Mouse (Mus musculus) lung, postnatal 4 days (tissue): ENCODE measurements around the gene Gm49403.
"Not testable (repeated sequence)": the region's sequence is repeated elsewhere in the genome, so short reads cannot be mapped to it uniquely, and the experiment has no call there.

Source experiments
- DNase-seq, 2 experiments: peaks; one replicate each; pipeline ENCODE4 v3.0.0; 2021

Gm49403 gene

GRCm38 (mm10) chr19:8872266-8872840 lies 11.4 kb upstream of the Gm49403 start:
- no peak for DNase-seq

DNA sequence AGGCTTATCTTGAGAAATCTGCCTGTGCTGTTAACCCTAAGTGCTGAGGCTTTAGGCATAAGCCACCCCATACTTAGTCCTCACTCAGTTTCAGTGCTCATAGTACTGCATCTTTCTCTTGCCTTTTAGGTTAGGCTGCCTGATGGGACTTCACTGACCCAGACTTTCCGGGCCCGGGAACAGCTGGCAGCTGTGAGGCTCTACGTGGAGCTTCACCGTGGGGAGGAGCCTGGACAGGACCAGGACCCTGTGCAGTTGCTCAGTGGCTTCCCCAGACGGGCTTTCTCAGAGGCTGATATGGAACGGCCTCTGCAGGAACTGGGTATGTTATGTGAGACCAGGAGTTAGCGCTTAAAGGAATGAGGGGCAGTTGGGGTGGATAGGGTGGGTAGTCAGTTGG lies 8.7 kb upstream of the Gm49403 start:
- no peak for DNase-seq

DNA sequence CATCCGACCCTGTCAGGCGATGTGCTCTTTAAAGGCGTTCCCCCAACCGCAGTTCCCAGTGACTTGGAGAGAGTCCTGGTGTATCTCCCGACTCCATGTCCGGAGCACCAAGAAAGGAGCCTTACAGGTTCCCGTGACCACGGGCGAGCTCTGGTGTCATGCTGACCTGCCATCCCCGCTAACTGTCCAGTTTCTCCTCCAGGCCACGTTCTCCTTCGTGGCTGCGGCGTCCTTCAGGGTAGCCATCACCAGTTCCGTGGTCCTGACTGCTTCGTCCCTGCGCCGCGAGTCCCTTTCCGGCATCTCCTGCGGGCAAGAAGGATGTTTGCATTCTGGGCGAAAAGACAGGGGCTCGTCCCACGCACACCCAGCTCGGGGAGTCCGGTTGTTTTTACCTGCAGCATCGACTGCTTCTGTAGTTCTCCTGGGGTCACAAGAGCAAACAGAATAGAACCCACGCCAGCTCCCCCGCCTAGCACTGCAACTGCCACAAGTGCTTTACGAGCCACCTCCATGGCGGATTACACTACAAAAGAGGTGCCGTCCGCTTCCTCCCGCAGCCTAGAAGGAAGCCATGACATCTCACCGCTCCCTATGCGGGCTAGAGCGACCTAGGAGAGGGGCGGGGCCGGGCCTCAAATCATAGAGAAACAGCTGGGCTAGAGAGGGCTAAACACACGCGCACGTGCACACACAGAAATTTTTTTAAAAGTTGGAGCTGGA lies 3.3 kb upstream of the Gm49403 start, which contains the start of gene Uqcc3:
Gene Uqcc3, minus strand, starts transcription at position 613 of the 723 bp plus-strand sequence.
- DNase-seq = peak; percentile 92 to 93

- DNase-seq = no peak
Observed at GRCm38 (mm10) chr19:8881034-8881392, 2.7 kb upstream of the Gm49403 start.

DNA sequence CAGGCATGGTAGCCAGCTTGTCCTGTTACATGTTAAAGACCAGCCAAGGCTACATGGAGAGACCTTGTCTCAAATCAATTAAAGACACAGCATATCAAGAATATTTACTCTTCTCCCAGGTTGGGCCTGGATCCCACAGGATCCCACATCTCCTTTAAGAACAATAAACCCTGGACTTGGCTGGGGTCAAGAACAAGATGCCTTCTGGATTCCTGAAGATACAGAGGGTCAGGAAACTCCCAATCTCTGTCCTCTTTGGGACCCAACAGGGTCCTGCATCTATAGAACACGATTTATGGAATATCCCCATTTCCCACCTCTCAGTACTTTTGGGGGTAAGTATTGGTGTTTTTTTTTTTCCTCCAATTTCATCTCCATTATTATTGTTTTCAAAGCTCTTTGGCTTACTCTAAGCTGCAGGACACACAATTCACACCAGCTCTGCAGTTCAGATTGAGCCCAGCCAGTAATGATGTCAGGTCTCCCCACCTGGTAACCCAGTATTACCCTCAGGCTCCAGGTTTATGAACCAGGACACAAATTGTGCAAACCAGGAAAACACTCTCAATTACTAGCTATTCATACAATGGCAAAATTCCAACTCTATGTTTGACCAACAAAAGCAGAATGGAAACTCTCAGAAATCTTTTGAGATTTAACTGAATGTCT lies 3.3 kb downstream of the Gm49403 start:
- DNase-seq = no peak

GRCm38 (mm10) chr19:8887585-8888463 lies 4.1 kb downstream of the Gm49403 start:
- DNase-seq = no peak

- DNase-seq = peak; percentile 96
Observed at GRCm38 (mm10) chr19:8888511-8889385, 5.0 kb downstream of the Gm49403 start, which contains the start of the genes 1810009A15Rik and Gm49416. Gene 1810009A15Rik, plus strand, starts transcription at chr19:8888853. Gene Gm49416, plus strand, starts transcription at chr19:8888926.

- DNase-seq = peak; percentile 89 to 90
Observed at GRCm38 (mm10) chr19:8892829-8893766, 9.4 kb downstream of the Gm49403 start, which contains the start of gene Ints5. Gene Ints5, plus strand, starts transcription at chr19:8893005.

GRCm38 (mm10) chr19:8895397-8895960 lies 11.7 kb downstream of the Gm49403 start:
- no peak for DNase-seq

DNA sequence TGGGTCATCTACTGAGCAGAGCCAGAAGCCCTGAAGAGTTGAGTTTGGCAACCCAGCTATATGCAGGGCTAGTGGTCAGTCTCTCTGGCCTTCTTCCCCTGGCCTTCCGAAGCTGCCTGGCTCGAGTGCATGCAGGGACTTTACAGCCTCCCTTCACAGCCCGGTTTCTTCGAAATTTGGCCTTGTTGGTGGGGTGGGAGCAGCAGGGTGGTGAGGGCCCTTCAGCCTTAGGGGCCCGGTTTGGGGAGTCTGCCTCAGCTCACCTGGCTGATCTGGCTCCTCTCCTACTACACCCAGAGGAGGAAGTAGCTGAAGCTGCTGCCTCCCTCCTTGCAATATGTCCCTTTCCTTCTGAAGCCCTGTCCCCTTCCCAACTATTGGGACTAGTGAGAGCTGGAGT lies 12.5 kb downstream of the Gm49403 start:
- not testable (repeated sequence) for DNase-seq

GRCm38 (mm10) chr19:8897211-8897864 lies 13.6 kb downstream of the Gm49403 start:
- peak; percentile 52 to 63 for DNase-seq

GRCm38 (mm10) chr19:8897865-8898495 lies 14.2 kb downstream of the Gm49403 start, which contains the start of gene Ganab:
Gene Ganab, plus strand, starts transcription at chr19:8898071.
- peak; percentile 96 to 98 for DNase-seq

- DNase-seq = no peak
Observed at GRCm38 (mm10) chr19:8898576-8898975, 14.8 kb downstream of the Gm49403 start.

DNA sequence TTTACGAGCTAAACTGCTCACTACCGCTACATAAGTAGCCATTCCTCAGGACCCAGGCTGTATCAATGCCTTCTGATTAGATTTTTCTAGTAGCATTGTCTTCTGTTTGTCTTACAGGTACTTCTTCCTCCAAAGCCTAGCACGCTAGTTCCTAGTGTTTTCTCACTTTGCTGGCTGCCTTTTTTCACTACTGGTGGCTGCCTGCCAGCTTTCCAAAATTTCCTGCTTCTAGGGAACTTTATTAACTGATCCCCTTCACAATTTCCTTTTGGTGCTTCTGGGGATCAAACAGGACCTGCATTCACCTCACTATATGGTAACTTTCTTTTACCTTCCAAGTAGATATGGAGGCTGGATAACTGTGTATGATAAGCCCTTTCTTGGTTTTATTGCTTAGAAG lies 15.3 kb downstream of the Gm49403 start:
- DNase-seq = no peak

- no peak for DNase-seq
Observed at GRCm38 (mm10) chr19:8903412-8903811, 19.7 kb downstream of the Gm49403 start.

GRCm38 (mm10) chr19:8908531-8908930 lies 24.8 kb downstream of the Gm49403 start:
- DNase-seq = no peak

DNA sequence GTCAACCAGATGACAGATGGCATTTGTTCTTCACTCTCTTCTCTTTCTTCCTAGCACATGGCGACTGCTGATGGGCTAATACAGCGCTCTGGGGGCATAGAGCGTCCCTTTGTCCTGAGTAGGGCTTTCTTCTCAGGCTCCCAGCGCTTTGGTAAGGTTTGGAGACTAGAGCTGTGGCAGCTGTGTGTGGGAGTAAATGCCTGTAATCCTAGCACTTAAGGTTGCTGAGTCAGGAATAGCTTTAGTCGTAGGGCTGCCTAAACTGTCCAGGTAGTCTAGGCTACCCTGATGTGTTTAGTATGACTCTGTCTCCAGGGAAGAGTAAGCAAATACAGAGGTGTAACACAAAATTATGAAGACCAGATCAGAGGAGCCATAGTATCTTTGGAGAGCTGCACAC lies 28.1 kb downstream of the Gm49403 start:
- DNase-seq = no peak

- no peak for DNase-seq
Observed at GRCm38 (mm10) chr19:8914212-8914611, 30.5 kb downstream of the Gm49403 start.

GRCm38 (mm10) chr19:8919000-8919399 lies 35.3 kb downstream of the Gm49403 start:
- no peak for DNase-seq
